Comparison of ENCODE assay signal across 10 mouse cellular contexts in the genomic region with DNA sequence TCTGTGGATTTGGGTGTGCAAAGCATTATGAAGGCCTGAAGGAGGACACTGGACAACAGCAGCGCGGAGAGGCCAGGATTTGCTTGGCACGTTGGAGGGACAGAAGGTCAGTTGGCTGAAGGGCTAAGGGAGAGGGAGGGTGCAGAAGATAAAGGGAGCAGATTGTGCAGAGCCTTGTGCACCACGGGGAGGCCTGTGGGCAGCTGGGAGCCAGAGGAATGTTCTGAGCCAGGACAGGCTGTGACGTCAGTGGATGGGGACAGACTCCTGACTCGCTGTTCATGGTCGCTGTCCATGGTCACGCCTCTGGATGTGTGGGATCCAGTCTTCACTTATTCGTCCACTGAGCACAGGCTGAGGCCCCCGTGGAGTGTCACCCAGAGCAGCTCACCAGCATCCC. TPM values are rescaled to one million over a fixed set of nuclear protein-coding genes. Genes with fewer than 3 reads are reported as not detected.
DNase-seq lines count a peak whose midpoint lies in the region; ATAC-seq and TF ChIP-seq lines count a peak whose summit lies in the region.
"Had no signal": no experiment of that assay in that cellular context is flagged by ENCODE, and none has a peak within 500 bp of the region (broad histone marks: within the 10 kb centered on the region; RNA-seq: fewer than 3 reads in every experiment).

No protein-coding gene starts in this region.

- TF ChIP-seq POLR2A in cortical plate, adult 2 months (IDR thresholded peaks at IDR 0.05; ENCODE audit: extremely low read depth, insufficient read depth, low read length): no peak

- no peak overlapping the region for H3K9ac ChIP-seq in heart, embryonic 11.5 days (ENCODE audit: low read depth, low read length)
- no peak overlapping the region for H3K9ac ChIP-seq in midbrain, postnatal 0 days (replicated peaks; ENCODE audit: low read length, poor library complexity, severe bottlenecking)
- no peak overlapping the region for H3K9ac ChIP-seq in midbrain, embryonic 15.5 days

- WGBS in heart, embryonic 11.5 days (ENCODE audit: insufficient replicate concordance): 37% methylated on average over 10 of the region's 10 CpGs
- WGBS in midbrain, postnatal 0 days: 77% methylated on average over 10 of the region's 10 CpGs
- 72% methylated on average over 10 of the region's 10 CpGs for WGBS in midbrain, embryonic 15.5 days

- peaks cover 6% of the 10 kb centered on the region for H3K4me1 ChIP-seq in heart, embryonic 11.5 days (ENCODE audit: control insufficient read depth, insufficient read depth, low read length)
- H3K4me1 ChIP-seq in midbrain, postnatal 0 days (ENCODE audit: insufficient read depth, low read length): peaks cover 11% of the 10 kb centered on the region; the same call in 1 of the 2 replicates
- H3K4me1 ChIP-seq in midbrain, embryonic 15.5 days: peaks cover 38% of the 10 kb centered on the region
- peaks cover 13% of the 10 kb centered on the region for H3K4me1 ChIP-seq in cortical plate, adult 2 months (ENCODE audit: control insufficient read depth, insufficient read depth, low read length)

- H3K36me3 ChIP-seq in heart, embryonic 11.5 days (ENCODE audit: control insufficient read depth, insufficient read depth, low read length): peaks cover 3% of the 10 kb centered on the region; the same call in 1 of the 2 replicates
- H3K36me3 ChIP-seq in midbrain, postnatal 0 days (ENCODE audit: insufficient read depth, low read length): peaks cover 47% of the 10 kb centered on the region
- peaks cover 40% of the 10 kb centered on the region for H3K36me3 ChIP-seq in midbrain, embryonic 15.5 days (replicated peaks)

- no peak overlapping the region for H3K4me3 ChIP-seq in heart, embryonic 11.5 days (ENCODE audit: low read depth, low read length)
- H3K4me3 ChIP-seq in midbrain, postnatal 0 days (ENCODE audit: low read depth, low read length): no peak overlapping the region
- H3K4me3 ChIP-seq in midbrain, embryonic 15.5 days: no peak overlapping the region
- H3K4me3 ChIP-seq in cortical plate, adult 2 months (ENCODE audit: insufficient read depth, low read length): no peak overlapping the region
- H3K4me3 ChIP-seq: megakaryocyte, embryonic 14.5 days had no signal

- H3K4me2 ChIP-seq in heart, embryonic 11.5 days: no peak overlapping the region
- H3K4me2 ChIP-seq in midbrain, postnatal 0 days (ENCODE audit: low read depth, low read length, poor library complexity, severe bottlenecking): no peak overlapping the region
- H3K4me2 ChIP-seq in midbrain, embryonic 15.5 days: no peak overlapping the region

- no peak; the same call in 1 of the 2 replicates for ATAC-seq in heart, embryonic 11.5 days (replicated peaks; ENCODE audit: insufficient number of reproducible peaks, low FRiP score, low TSS enrichment)
- ATAC-seq in midbrain, postnatal 0 days (ENCODE audit: low FRiP score): no peak
- ATAC-seq in midbrain, embryonic 15.5 days (replicated peaks): no peak
- ATAC-seq in erythroid progenitor cell, adult 5-6 weeks (replicated peaks; ENCODE audit: low FRiP score, poor library complexity, severe bottlenecking): no peak
- ATAC-seq: CD4-positive, CD25-positive, alpha-beta regulatory T cell, adult 4 months had no signal

- no peaks in the 10 kb centered on the region for H3K27me3 ChIP-seq in heart, embryonic 11.5 days (ENCODE audit: control insufficient read depth, insufficient read depth, low read length)
- no peaks in the 10 kb centered on the region for H3K27me3 ChIP-seq in midbrain, postnatal 0 days (ENCODE audit: insufficient read depth, low read length)
- H3K27me3 ChIP-seq in midbrain, embryonic 15.5 days (replicated peaks): no peaks in the 10 kb centered on the region

- TF ChIP-seq CTCF in midbrain, postnatal 0 days (IDR thresholded peaks at IDR 0.05): no peak
- TF ChIP-seq CTCF in cortical plate, adult 2 months (IDR thresholded peaks at IDR 0.05; ENCODE audit: extremely low read depth, insufficient read depth, low read length): no peak

- H3K27ac ChIP-seq in heart, embryonic 11.5 days (ENCODE audit: low read depth, low read length): no peak overlapping the region
- no peak overlapping the region for H3K27ac ChIP-seq in midbrain, postnatal 0 days (ENCODE audit: low read depth, low read length)
- no peak overlapping the region for H3K27ac ChIP-seq in midbrain, embryonic 15.5 days
- peak overlapping the region; percentile 41; the same call in 1 of the 2 replicates for H3K27ac ChIP-seq in cortical plate, adult 2 months (ENCODE audit: insufficient read depth, low read length)

- H3K9me3 ChIP-seq in heart, embryonic 11.5 days (replicated peaks; ENCODE audit: control insufficient read depth, low read length): no peaks in the 10 kb centered on the region
- H3K9me3 ChIP-seq in midbrain, postnatal 0 days (ENCODE audit: low read length): no peaks in the 10 kb centered on the region
- H3K9me3 ChIP-seq in midbrain, embryonic 15.5 days: no peaks in the 10 kb centered on the region
- H3K9me3 ChIP-seq: megakaryocyte, embryonic 14.5 days had no signal

- DNase-seq in heart, adult 11 months: peak; percentile 97
- peak; percentile 47 for DNase-seq in midbrain, postnatal 0 days (ENCODE audit: low spot score)
- peak; percentile 49 for DNase-seq in skeletal muscle tissue, adult 2 months (ENCODE audit: low read depth, low spot score)
- no peak for DNase-seq in spleen, adult 18-20 months

RNA-seq across cellular contexts. Expression of a gene that starts 3.6 kb away (rescaled TPM):
- polyA plus RNA-seq in heart, embryonic 11.5 days (2014; fragmentation: Nextera tagmentation; extraction: Ambion mirVana): 18.6 and 22.1 TPM in 2 replicates
- total RNA-seq in midbrain, postnatal 0 days (2014; rRNA removed): 140 and 197 TPM in 2 replicates
- 144 and 155 TPM in 2 replicates for polyA plus RNA-seq in midbrain, postnatal 0 days (2015; fragmentation: Nextera tagmentation; extraction: Ambion mirVana)
- polyA plus RNA-seq in midbrain, embryonic 15.5 days (2015; fragmentation: Nextera tagmentation; extraction: Ambion mirVana): 106 and 110 TPM in 2 replicates
- polyA plus RNA-seq in cortical plate, adult 2 months (2012; rRNA removed): 439 and 458 TPM in 2 replicates
- total RNA-seq in erythroid progenitor cell, adult 5-6 weeks (2015; ENCODE audit: low replicate concordance): not detected in 2 replicates
- total RNA-seq in erythroid progenitor cell, adult 5-6 weeks (2017; ENCODE audit: low replicate concordance): not detected in 2 replicates

RNA-seq across cellular contexts. Expression of a gene that starts 13.4 kb away (rescaled TPM):
- 65.5 and 66.1 TPM in 2 replicates for polyA plus RNA-seq in heart, embryonic 11.5 days (2014; fragmentation: Nextera tagmentation; extraction: Ambion mirVana)
- 76.1 and 121 TPM in 2 replicates for total RNA-seq in midbrain, postnatal 0 days (2014; rRNA removed)
- polyA plus RNA-seq in midbrain, postnatal 0 days (2015; fragmentation: Nextera tagmentation; extraction: Ambion mirVana): 129 and 140 TPM in 2 replicates
- polyA plus RNA-seq in midbrain, embryonic 15.5 days (2015; fragmentation: Nextera tagmentation; extraction: Ambion mirVana): 134 and 135 TPM in 2 replicates
- 135 and 141 TPM in 2 replicates for polyA plus RNA-seq in cortical plate, adult 2 months (2012; rRNA removed)
- total RNA-seq in erythroid progenitor cell, adult 5-6 weeks (2015; ENCODE audit: low replicate concordance): 2.5 and 11.3 TPM in 2 replicates
- total RNA-seq in erythroid progenitor cell, adult 5-6 weeks (2017; ENCODE audit: low replicate concordance): 4.2 TPM in 1 of 2 replicates, not detected in the other

RNA-seq across cellular contexts. Expression of a gene that starts 14.9 kb away (rescaled TPM):
- polyA plus RNA-seq in heart, embryonic 11.5 days (2014; fragmentation: Nextera tagmentation; extraction: Ambion mirVana): 7.7 and 9.9 TPM in 2 replicates
- total RNA-seq in midbrain, postnatal 0 days (2014; rRNA removed): 1.7 and 24.3 TPM in 2 replicates
- 3.3 and 4.1 TPM in 2 replicates for polyA plus RNA-seq in midbrain, postnatal 0 days (2015; fragmentation: Nextera tagmentation; extraction: Ambion mirVana)
- polyA plus RNA-seq in midbrain, embryonic 15.5 days (2015; fragmentation: Nextera tagmentation; extraction: Ambion mirVana): 3.6 and 3.8 TPM in 2 replicates
- polyA plus RNA-seq in cortical plate, adult 2 months (2012; rRNA removed): 3.2 and 4.1 TPM in 2 replicates
- total RNA-seq in erythroid progenitor cell, adult 5-6 weeks (2015; ENCODE audit: low replicate concordance): 42.8 and 71.4 TPM in 2 replicates
- total RNA-seq in erythroid progenitor cell, adult 5-6 weeks (2017; ENCODE audit: low replicate concordance): 26.2 and 31.1 TPM in 2 replicates

RNA-seq across cellular contexts. Expression of a gene that starts 15.2 kb away (rescaled TPM):
- 0.20 and 0.38 TPM in 2 replicates for polyA plus RNA-seq in heart, embryonic 11.5 days (2014; fragmentation: Nextera tagmentation; extraction: Ambion mirVana)
- 0.71 TPM in 1 of 2 replicates, not detected in the other for total RNA-seq in midbrain, postnatal 0 days (2014; rRNA removed)
- polyA plus RNA-seq in midbrain, postnatal 0 days (2015; fragmentation: Nextera tagmentation; extraction: Ambion mirVana): 0.38 and 0.57 TPM in 2 replicates
- polyA plus RNA-seq in midbrain, embryonic 15.5 days (2015; fragmentation: Nextera tagmentation; extraction: Ambion mirVana): 1.3 and 1.5 TPM in 2 replicates
- polyA plus RNA-seq in cortical plate, adult 2 months (2012; rRNA removed): 0.19 and 0.38 TPM in 2 replicates
- not detected in 2 replicates for total RNA-seq in erythroid progenitor cell, adult 5-6 weeks (2015; ENCODE audit: low replicate concordance)
- total RNA-seq in erythroid progenitor cell, adult 5-6 weeks (2017; ENCODE audit: low replicate concordance): not detected in 2 replicates

RNA-seq across cellular contexts. Expression of a gene that starts 19.5 kb away (rescaled TPM):
- 18.1 and 20.0 TPM in 2 replicates for polyA plus RNA-seq in heart, embryonic 11.5 days (2014; fragmentation: Nextera tagmentation; extraction: Ambion mirVana)
- 7.3 and 14.1 TPM in 2 replicates for total RNA-seq in midbrain, postnatal 0 days (2014; rRNA removed)
- 11.7 and 13.6 TPM in 2 replicates for polyA plus RNA-seq in midbrain, postnatal 0 days (2015; fragmentation: Nextera tagmentation; extraction: Ambion mirVana)
- 16.6 and 17.5 TPM in 2 replicates for polyA plus RNA-seq in midbrain, embryonic 15.5 days (2015; fragmentation: Nextera tagmentation; extraction: Ambion mirVana)
- polyA plus RNA-seq in cortical plate, adult 2 months (2012; rRNA removed): 23.6 and 24.7 TPM in 2 replicates
- total RNA-seq in erythroid progenitor cell, adult 5-6 weeks (2015; ENCODE audit: low replicate concordance): not detected in 2 replicates
- total RNA-seq in erythroid progenitor cell, adult 5-6 weeks (2017; ENCODE audit: low replicate concordance): not detected in 2 replicates

Comparison
In these comparisons a context has a peak if more than half of its experiments do, and no peak if none do; other contexts are left out.
1. DNase-seq: peak in heart, adult 11 months (single experiment), midbrain, postnatal 0 days (single experiment) and skeletal muscle tissue, adult 2 months (single experiment); none in spleen, adult 18-20 months (0 of 2).